Mouse (Mus musculus): Measurements from ENCODE around the gene Aqp1. TPM values are rescaled to one million over a fixed set of nuclear protein-coding genes. Genes with fewer than 3 reads are reported as not detected.

Gene Aqp1
- polyA plus RNA-seq, 2 experiments from 2014 or later = 0.18 TPM; not detected in 1

Other genes with a start within 250 kb of the Aqp1 start
- not detected for gene Crhr2, start 203.4 kb upstream of the Aqp1 start, polyA plus RNA-seq (2017; shearing (Covaris generic))
- gene Inmt, start 161.4 kb upstream of the Aqp1 start, polyA plus RNA-seq (2017; shearing (Covaris generic)) = not detected
- gene Mindy4, start 133.0 kb upstream of the Aqp1 start, polyA plus RNA-seq (2017; shearing (Covaris generic)) = under 1 TPM in 1 of 2 experiments, not detected in 1; 0.19 TPM
- not detected for gene Ghrhr, start 39.9 kb downstream of the Aqp1 start, polyA plus RNA-seq (2017; shearing (Covaris generic))
- gene Adcyap1r1, start 115.5 kb downstream of the Aqp1 start, polyA plus RNA-seq (2017; shearing (Covaris generic)) = not detected

Data from activated CD4-positive, CD25-positive, alpha-beta regulatory T cell, adult 4 months (primary cell).